Mouse (Mus musculus) liver, embryonic 11.5 days (tissue): Measurements from ENCODE around the gene Gm10842. TPM values are rescaled to one million over a fixed set of nuclear protein-coding genes. Genes with fewer than 3 reads are reported as not detected.

Experiments
- ATAC-seq: fragments of 200-750 bp; cut with Nextera tagmentation; replicated peaks from 2 replicates; pipeline ENCODE4 v1.8.0; 2017; ENCODE audit warnings: moderate number of reproducible peaks, mild to moderate bottlenecking, moderate TSS enrichment, moderate library complexity; ENCODE audit not compliant: low FRiP score
- DNase-seq: peaks from one replicate; pipeline ENCODE4 v3.0.0-alpha.2; 2017; ENCODE audit warnings: low spot score
- H3K27ac ChIP-seq: fragments of 300-500 bp; sonication (generic); 2 replicates; pipeline ENCODE4 v1.5.1; 2014; ENCODE audit warnings: mild to moderate bottlenecking, low read depth, low read length, control low read depth
- H3K27me3 ChIP-seq: fragments of 300-500 bp; sonication (generic); replicated peaks from 2 replicates; pipeline ENCODE4 v1.6.1; 2014; ENCODE audit warnings: low read length, mixed read lengths; ENCODE audit not compliant: control insufficient read depth, insufficient read depth
- H3K36me3 ChIP-seq: fragments of 300-500 bp; sonication (generic); 2 replicates; pipeline ENCODE4 v1.6.1; 2014; ENCODE audit warnings: mild to moderate bottlenecking, low read length, moderate library complexity, mixed read lengths; ENCODE audit not compliant: control insufficient read depth, insufficient read depth
- H3K4me1 ChIP-seq: fragments of 300-500 bp; sonication (generic); replicated peaks from 2 replicates; pipeline ENCODE4 v1.6.1; 2014; ENCODE audit warnings: low read length, mixed read lengths; ENCODE audit not compliant: control insufficient read depth, insufficient read depth
- H3K4me2 ChIP-seq: fragments of 300-500 bp; sonication (generic); 2 replicates; pipeline ENCODE4 v1.6.1; 2014; ENCODE audit warnings: mild to moderate bottlenecking, control low read depth, moderate library complexity
- H3K4me3 ChIP-seq: fragments of 300-500 bp; sonication (generic); 2 replicates; pipeline ENCODE4 v1.5.1; 2014; ENCODE audit warnings: low read depth, low read length, control low read depth
- H3K9ac ChIP-seq: fragments of 300-500 bp; sonication (generic); 2 replicates; pipeline ENCODE4 v1.6.1; 2014; ENCODE audit warnings: low read depth, low read length, control low read depth
- H3K9me3 ChIP-seq: fragments of 300-500 bp; sonication (generic); 2 replicates; pipeline ENCODE4 v1.6.1; 2016; ENCODE audit warnings: low read length, inconsistent platforms, mixed read lengths; ENCODE audit not compliant: control insufficient read depth
- WGBS: fragments of 180-500 bp; shearing (Covaris S2); extraction: QIAGEN DNeasy Blood & Tissue Kit; methylation state at CpG from one replicate; pipeline ENCODE4 v1.1.7; 2014; 5-methylcytosine and 5-hydroxymethylcytosine counted together
- polyA plus RNA-seq: library from polyadenylated mRNA; unstranded; fragments of >200 nt; fragmentation: Nextera tagmentation; extraction: Ambion mirVana; gene quantifications from 2 replicates; pipeline ENCODE4 v1.2.1, GENCODE M21; 2014

Gene Gm10842
- polyA plus RNA-seq, 1 experiment from 2014 or later: not detected

DNA sequence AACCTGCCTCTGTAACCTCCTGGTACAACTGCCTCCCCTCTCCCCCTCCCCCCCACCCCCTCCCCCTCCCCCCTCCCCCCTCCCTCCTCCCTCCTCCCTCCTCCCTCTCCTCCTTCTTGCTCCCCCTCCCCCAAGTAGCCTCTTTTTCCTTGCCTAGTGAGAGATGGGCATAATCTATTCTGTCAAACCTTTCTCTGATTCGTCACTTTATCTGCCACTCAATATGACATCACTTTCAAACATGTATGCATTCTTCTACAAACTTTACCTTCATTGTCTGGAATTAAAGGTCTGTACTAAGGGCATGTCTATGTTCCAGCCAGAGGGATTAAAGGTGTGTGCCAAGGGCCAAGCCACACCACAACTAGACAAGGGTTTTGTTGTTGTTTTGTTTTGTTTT is 3.1 kb downstream of the Gm10842 start:
- no peaks in the 10 kb centered on the region for H3K9me3 ChIP-seq
- H3K4me3 ChIP-seq: no peak overlapping the region
- no peaks in the 10 kb centered on the region for H3K36me3 ChIP-seq
- DNase-seq: no peak
- no peak overlapping the region for H3K4me2 ChIP-seq
- H3K4me1 ChIP-seq: peaks cover 40% of the 10 kb centered on the region
- 64% methylated on average over 1 of the region's 1 CpGs for WGBS
- H3K9ac ChIP-seq: no peak overlapping the region; the same call in 1 of the 2 replicates
- no peaks in the 10 kb centered on the region; the same call in 1 of the 2 replicates for H3K27me3 ChIP-seq
- H3K27ac ChIP-seq: peak overlapping the region; percentile 70
- no peak for ATAC-seq

DNA sequence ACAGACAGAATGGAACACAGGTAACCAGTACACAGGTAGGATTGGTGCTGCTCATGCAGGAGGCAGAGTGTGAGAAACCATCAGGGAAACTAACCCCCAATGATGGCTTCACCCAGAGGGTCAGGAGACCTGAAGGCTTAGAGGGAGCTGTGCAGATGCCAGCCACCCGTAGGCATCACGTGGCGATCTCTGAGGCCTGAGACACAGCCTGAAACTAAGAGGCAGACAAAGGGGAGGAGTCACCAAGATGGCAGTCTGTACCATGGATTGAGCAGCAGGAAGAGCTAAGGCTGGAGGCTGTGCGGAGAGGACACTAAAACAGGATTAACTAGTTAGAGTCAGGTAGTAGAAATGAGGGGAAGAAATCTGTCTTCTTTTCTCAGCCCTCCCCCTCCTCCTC is 4.0 kb downstream of the Gm10842 start:
- 0 out of 2 replicates have a peak overlapping the region, but pooled peaks have one; percentile 39 for H3K9ac ChIP-seq

DNA sequence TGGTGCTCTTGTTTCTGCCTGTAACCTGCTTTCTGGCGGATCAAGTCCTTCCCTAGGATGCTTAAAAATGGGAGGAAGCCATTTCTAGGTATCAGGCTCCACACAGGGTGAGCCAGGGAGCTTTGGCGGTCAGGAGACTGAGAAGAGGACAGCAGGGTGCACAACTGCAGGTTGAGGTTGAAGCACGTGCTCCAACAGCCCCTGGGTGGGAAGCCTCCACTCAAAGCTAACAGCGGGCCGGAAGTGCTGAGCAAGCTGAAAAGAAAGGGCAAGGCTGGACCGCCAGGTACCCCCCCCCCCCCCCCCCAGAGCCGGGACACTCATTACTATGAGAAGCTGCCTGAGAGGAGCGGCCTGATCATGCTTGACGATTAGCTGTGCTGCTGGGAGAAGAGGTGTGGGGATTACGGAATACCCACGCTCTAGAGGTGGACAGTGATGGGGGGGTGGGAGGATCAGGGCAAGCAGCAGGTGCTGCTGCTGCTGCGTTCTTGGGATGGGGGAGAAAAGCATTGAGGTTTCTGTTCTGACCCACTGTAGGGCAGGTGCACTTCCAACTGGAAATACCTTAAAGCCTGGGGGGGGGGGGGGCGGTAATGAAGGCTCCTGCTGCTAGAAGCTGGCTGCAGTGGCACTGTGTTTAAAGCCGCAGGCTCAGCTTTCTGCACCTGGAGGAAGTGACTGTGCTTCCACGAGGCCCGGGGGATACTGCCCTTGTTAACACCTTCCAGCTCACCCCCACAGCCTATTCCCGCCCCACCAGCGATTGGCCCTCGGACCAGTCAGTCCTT is 4.7 kb downstream of the Gm10842 start:
- ATAC-seq (no peak), DNase-seq (no peak)
- H3K4me3 ChIP-seq: no peak overlapping the region
- H3K27me3 ChIP-seq: no peaks in the 10 kb centered on the region; the same call in 1 of the 2 replicates
- no peaks in the 10 kb centered on the region for H3K36me3 ChIP-seq
- H3K9ac ChIP-seq: peak overlapping the region; percentile 55
- no peaks in the 10 kb centered on the region for H3K9me3 ChIP-seq
- WGBS: 21% methylated on average over 18 of the region's 19 CpGs
- H3K27ac ChIP-seq: peak overlapping the region; percentile 81
- H3K4me1 ChIP-seq: peaks cover 44% of the 10 kb centered on the region
- peak overlapping the region; percentile 38 for H3K4me2 ChIP-seq

More for the DNA sequence above, 4.0 kb downstream of the Gm10842 start:
- H3K4me1 ChIP-seq: peaks cover 40% of the 10 kb centered on the region
- H3K27ac ChIP-seq: no peak overlapping the region
- no peak for DNase-seq
- 64% methylated on average over 4 of the region's 4 CpGs for WGBS
- H3K4me2 ChIP-seq: peak overlapping the region; percentile 38; the same call in 1 of the 2 replicates
- ATAC-seq: no peak
- H3K4me3 ChIP-seq: no peak overlapping the region
- no peaks in the 10 kb centered on the region for H3K9me3 ChIP-seq
- H3K36me3 ChIP-seq: no peaks in the 10 kb centered on the region
- H3K27me3 ChIP-seq: no peaks in the 10 kb centered on the region; the same call in 1 of the 2 replicates

DNA sequence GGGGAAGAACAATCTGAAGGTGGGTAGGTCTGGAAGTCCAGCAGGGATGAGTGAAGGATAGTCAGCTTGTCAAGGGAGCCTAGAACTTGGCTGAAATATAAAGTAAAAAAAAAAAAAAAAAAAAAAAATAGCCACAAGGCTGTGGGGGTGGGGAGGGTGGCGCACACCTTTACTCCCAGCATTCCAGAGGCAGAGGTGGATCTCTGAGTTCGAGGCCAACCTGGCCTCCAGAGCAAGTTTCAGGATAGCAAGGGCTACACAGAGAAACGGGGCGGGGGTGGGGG is 5.3 kb downstream of the Gm10842 start:
- ATAC-seq (no peak), DNase-seq (no peak)
- no peaks in the 10 kb centered on the region; the same call in 1 of the 2 replicates for H3K27me3 ChIP-seq
- no peaks in the 10 kb centered on the region for H3K36me3 ChIP-seq
- H3K4me1 ChIP-seq: peaks cover 49% of the 10 kb centered on the region
- no peaks in the 10 kb centered on the region for H3K9me3 ChIP-seq
- H3K27ac ChIP-seq: peak overlapping the region; percentile 81
- WGBS: 36% methylated on average over 3 of the region's 4 CpGs
- peak overlapping the region; percentile 38 for H3K4me2 ChIP-seq
- no peak overlapping the region for H3K4me3 ChIP-seq
- peak overlapping the region; percentile 55 for H3K9ac ChIP-seq

DNA sequence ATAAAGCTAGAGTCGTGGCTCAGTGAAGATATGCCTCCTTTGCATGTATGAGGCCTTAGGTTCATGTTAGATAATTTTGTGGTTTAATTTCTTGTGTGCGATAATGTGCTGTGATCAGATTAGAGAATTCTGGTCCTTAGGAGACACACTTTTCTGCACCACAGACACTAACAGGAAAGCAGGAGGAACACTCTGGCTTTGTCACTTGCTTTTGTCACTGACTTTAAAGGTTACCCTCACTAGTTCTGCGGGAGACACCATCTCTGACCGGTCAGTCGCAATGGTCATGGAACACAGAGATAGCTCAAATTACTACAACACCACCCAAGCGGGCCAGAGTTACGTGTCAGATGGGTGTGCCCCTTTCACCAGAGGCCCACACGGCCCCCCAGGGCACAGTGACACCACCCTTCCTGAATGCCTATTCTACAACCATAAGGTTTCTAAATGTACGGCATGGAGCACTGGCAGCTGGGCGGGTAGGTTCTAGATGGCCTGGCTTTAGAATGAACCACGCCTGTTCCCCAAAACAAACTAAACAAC is 5.7 kb downstream of the Gm10842 start:
- Histone ChIP-seq H3K4me2 (peak overlapping the region; percentile 51), H3K4me1 (peaks cover 50% of the 10 kb centered on the region), H3K27ac (peak overlapping the region; percentile 96), H3K9ac (peak overlapping the region; percentile 59), H3K27me3 (no peaks in the 10 kb centered on the region; the same call in 1 of the 2 replicates), H3K36me3 (no peaks in the 10 kb centered on the region), H3K4me3 (no peak overlapping the region), H3K9me3 (no peaks in the 10 kb centered on the region)
- WGBS: 47% methylated on average over 11 of the region's 11 CpGs
- peak; percentile 91 for ATAC-seq
- peak; percentile 74 for DNase-seq

DNA sequence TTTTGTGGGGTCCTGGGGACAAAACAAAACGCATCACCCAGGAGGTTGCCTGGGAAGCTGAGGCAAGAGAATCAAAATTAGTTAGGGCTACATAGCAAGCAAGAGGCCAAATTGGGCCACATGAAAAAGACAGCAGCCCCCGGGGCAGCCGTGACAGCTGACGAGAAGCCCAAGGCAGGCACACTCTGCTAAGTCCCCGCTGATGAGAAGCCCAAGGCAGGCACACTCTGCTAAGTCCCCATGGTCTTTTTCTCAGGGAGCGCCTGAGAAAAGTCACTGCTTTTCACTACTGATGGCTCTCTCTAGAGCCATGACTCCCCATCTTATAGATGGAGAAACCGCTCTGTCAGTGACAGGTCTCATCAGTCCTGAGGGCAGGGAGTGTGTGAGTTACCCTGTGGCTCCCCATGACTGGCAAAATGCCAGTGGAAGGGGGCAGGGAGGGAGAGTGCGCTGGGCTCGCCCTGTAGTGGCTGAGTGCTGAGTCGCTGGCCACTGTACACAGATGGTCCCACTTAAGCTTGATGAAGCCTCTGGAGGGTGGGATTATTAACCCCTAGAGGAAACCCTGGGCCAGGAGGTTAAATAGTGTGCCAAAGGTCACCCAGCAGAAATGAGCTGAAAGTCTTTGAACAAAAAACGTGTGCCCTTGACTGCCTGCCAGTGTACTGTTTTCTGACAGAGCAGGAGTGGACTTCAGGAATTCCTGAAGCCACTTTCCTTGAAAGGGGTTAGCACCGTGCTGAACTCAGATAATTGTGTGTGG is 6.6 kb downstream of the Gm10842 start:
- Histone ChIP-seq H3K27ac (peak overlapping the region; percentile 96), H3K4me1 (peaks cover 50% of the 10 kb centered on the region), H3K36me3 (no peaks in the 10 kb centered on the region), H3K9me3 (no peaks in the 10 kb centered on the region), H3K4me2 (peak overlapping the region; percentile 51), H3K4me3 (no peak overlapping the region; the same call in 1 of the 2 replicates), H3K9ac (peak overlapping the region; percentile 59), H3K27me3 (no peaks in the 10 kb centered on the region; the same call in 1 of the 2 replicates)
- WGBS: 32% methylated on average over 12 of the region's 12 CpGs
- no peak for DNase-seq
- ATAC-seq: peak; percentile 58

DNA sequence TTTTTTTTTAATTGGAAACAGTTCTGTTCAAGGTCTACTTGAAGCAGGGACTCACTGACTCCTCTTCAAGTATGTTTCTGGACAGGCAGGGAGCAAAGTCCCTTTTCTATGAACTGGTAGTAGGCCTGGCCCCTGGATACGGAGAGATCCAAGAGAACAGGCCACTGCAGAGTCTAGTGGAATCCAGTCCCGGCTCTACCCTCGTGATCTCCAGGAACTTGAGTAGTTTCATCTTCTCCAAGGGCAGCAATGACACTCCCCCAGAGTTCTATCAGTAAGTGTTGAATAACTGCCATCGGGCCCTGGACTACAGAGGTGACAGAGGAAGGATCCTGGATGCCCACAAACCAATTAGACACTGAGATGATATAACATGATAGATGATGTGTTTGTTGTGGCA is 9.2 kb downstream of the Gm10842 start:
- Histone ChIP-seq H3K4me1 (peaks cover 42% of the 10 kb centered on the region), H3K9me3 (no peaks in the 10 kb centered on the region), H3K27me3 (no peaks in the 10 kb centered on the region; the same call in 1 of the 2 replicates), H3K9ac (no peak overlapping the region), H3K4me3 (no peak overlapping the region), H3K27ac (no peak overlapping the region), H3K36me3 (no peaks in the 10 kb centered on the region), H3K4me2 (no peak overlapping the region)
- ATAC-seq (no peak), DNase-seq (no peak)
- WGBS: 60% methylated on average over 4 of the region's 4 CpGs

DNA sequence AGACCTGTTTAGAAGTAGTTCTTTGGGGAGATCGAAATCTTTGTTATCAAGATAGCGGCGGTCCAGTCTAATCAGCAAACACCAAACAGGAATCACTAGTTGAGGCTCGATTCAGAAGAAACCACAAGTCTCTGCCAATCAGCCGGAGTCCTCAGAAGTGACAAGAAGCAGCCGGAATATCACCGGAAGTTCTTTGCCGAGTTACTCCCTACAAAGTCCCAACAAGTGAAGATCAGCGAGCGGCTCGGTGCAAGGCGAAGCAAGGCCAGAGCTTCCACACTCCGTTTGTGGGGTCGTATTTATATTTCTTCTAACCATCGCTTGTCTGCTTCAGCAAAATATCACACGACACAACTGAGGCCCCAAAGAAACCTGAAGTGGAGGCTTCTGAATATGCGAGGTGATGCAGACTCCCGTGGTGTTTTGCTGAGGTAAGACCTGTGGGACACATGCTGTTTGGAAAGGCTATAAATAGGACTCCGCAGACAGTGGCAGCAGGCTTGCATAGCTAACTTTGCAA is 10.1 kb downstream of the Gm10842 start:
- Histone ChIP-seq H3K4me1 (peaks cover 33% of the 10 kb centered on the region), H3K9ac (peak overlapping the region; percentile 57), H3K36me3 (no peaks in the 10 kb centered on the region), H3K27me3 (no peaks in the 10 kb centered on the region; the same call in 1 of the 2 replicates), H3K4me2 (peak overlapping the region; percentile 36), H3K9me3 (no peaks in the 10 kb centered on the region), H3K4me3 (peak overlapping the region; percentile 37), H3K27ac (peak overlapping the region; percentile 54)
- ATAC-seq: no peak
- no peak for DNase-seq
- 56% methylated on average over 19 of the region's 19 CpGs for whole genome bisulfite sequencing
